Mouse (Mus musculus): ENCODE data around the gene Cyp2c29. TPM values are rescaled to one million over a fixed set of nuclear protein-coding genes. Genes with fewer than 3 reads are reported as not detected.
"Not testable (repeated sequence)": the region's sequence is repeated elsewhere in the genome, so short reads cannot be mapped to it uniquely, and the experiment has no call there.

The Cyp2c29 gene
- polyA plus RNA-seq (2015; fragmentation: Nextera tagmentation; extraction: Ambion mirVana): not detected in 2 replicates

DNA sequence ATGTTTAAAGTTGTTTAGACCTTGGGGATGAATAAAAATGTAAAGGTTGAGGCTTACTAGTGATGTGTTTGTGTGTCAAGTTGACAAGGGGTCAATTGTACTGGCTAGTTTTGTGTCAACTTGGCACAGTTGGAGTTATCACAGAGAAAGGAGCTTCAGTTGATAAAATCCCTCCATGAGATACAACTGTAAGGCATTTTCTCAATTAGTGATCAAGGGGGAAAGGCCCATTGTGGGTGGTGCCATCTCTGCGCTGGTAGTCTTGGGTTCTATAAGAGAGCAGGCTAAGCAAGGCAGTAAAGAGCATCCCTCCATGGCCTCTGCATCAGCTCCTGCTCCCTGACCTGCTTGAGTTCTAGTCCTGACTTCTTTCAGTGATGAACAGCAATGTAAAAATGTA lies at the start of gene Cyp2c29:
Gene Cyp2c29 (plus strand): TSS at position 301 of the 400 bp plus-strand sequence.
- not testable (repeated sequence) for H3K4me3 ChIP-seq (ENCODE audit: low read length); H3K27me3 ChIP-seq (replicated peaks; ENCODE audit: control insufficient read depth, insufficient read depth, low read length); H3K4me1 ChIP-seq (ENCODE audit: control insufficient read depth, insufficient read depth, low read depth, low read length); H3K27ac ChIP-seq (ENCODE audit: low read depth, low read length); H3K9ac ChIP-seq (ENCODE audit: low read depth, low read length); H3K9me3 ChIP-seq (ENCODE audit: control insufficient read depth, low read length); H3K36me3 ChIP-seq (ENCODE audit: control insufficient read depth, insufficient read depth, low read length); H3K4me2 ChIP-seq (ENCODE audit: low read length); ATAC-seq
- no CpG with 5 or more reads among the region's 1 CpGs for WGBS

DNA sequence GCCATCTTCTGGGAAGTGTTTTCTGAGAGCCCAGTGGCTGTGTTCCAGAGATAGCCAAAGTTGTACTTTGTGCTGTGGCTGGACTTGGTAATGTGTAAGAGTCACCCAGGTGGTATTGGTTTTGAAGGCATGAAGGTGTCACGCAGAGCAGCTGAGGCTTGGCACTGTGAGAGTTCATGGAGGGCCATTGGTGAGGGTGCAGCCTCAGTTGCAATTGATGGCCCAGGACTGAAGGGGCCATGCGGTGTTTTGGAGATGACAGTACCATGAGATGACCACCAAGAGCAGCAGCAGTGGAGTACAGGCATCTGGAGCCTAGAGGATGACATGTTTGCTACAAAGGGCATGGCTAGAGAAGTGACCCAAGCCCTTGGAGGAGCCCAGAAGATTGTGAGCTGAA lies 2.2 kb upstream of the Cyp2c29 start:
- H3K4me1 ChIP-seq (ENCODE audit: control insufficient read depth, insufficient read depth, low read depth, low read length): not testable (repeated sequence)

DNA sequence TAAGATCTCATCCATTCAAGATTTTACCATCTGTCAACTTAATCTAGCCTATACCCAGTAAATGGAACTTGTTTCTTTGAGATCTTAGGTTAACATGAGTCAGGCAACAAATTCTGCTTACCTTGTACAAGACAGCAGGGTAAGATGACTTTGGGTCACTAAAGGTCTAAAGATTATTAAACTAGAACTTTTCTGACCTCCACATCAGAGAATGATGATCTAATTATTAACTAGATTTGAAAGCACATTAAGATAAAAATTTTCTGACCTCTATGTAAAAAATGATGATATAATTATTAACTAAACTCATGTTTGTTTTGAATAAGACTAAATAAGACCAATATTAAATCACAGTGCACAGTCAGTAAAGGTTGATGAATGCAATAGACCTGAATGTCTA lies 13.6 kb downstream of the Cyp2c29 start:
- Histone ChIP-seq H3K4me2 (ENCODE audit: low read length) (no peak overlapping the region), H3K27ac (ENCODE audit: low read depth, low read length) (no peak overlapping the region), H3K4me3 (ENCODE audit: low read length) (no peak overlapping the region), H3K9ac (ENCODE audit: low read depth, low read length) (no peak overlapping the region), H3K36me3 (ENCODE audit: control insufficient read depth, insufficient read depth, low read length) (no peaks in the 10 kb centered on the region), H3K4me1 (ENCODE audit: control insufficient read depth, insufficient read depth, low read depth, low read length) (no peaks in the 10 kb centered on the region), H3K27me3 (replicated peaks; ENCODE audit: control insufficient read depth, insufficient read depth, low read length) (no peaks in the 10 kb centered on the region), H3K9me3 (ENCODE audit: control insufficient read depth, low read length) (peaks cover 4% of the 10 kb centered on the region; the same call in 1 of the 2 replicates)
- no peak for ATAC-seq

More for the DNA sequence above, 2.2 kb upstream of the Cyp2c29 start:
- H3K9me3 ChIP-seq (ENCODE audit: control insufficient read depth, low read length); H3K27me3 ChIP-seq (replicated peaks; ENCODE audit: control insufficient read depth, insufficient read depth, low read length); ATAC-seq; H3K4me3 ChIP-seq (ENCODE audit: low read length); H3K9ac ChIP-seq (ENCODE audit: low read depth, low read length); H3K36me3 ChIP-seq (ENCODE audit: control insufficient read depth, insufficient read depth, low read length); H3K4me2 ChIP-seq (ENCODE audit: low read length); H3K27ac ChIP-seq (ENCODE audit: low read depth, low read length): not testable (repeated sequence)
- WGBS: 71% methylated on average over 2 of the region's 2 CpGs

DNA sequence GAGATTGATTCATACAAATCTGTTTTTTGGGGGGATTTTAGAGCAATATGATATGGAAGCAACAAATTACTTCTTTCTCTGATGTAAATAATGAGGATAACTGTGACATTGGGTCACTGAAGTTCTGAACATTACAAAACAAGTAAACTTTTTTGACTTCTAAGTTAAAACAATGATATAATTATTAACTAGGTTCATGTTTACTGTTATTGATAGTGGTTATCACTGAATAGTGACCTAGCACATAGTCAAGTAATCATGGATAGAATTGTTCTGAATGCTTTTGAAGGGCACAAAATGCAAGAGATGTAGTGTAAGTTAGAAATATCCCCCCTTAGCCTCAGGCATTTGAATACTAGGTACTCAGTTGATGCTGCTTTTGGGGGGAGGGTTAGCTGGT lies 16.4 kb downstream of the Cyp2c29 start:
- ATAC-seq: no peak
- Histone ChIP-seq H3K4me2 (ENCODE audit: low read length) (no peak overlapping the region), H3K9me3 (ENCODE audit: control insufficient read depth, low read length) (peaks cover 4% of the 10 kb centered on the region; the same call in 1 of the 2 replicates), H3K27ac (ENCODE audit: low read depth, low read length) (no peak overlapping the region), H3K27me3 (replicated peaks; ENCODE audit: control insufficient read depth, insufficient read depth, low read length) (no peaks in the 10 kb centered on the region), H3K4me1 (ENCODE audit: control insufficient read depth, insufficient read depth, low read depth, low read length) (no peaks in the 10 kb centered on the region), H3K36me3 (ENCODE audit: control insufficient read depth, insufficient read depth, low read length) (no peaks in the 10 kb centered on the region), H3K4me3 (ENCODE audit: low read length) (no peak overlapping the region), H3K9ac (ENCODE audit: low read depth, low read length) (no peak overlapping the region)

DNA sequence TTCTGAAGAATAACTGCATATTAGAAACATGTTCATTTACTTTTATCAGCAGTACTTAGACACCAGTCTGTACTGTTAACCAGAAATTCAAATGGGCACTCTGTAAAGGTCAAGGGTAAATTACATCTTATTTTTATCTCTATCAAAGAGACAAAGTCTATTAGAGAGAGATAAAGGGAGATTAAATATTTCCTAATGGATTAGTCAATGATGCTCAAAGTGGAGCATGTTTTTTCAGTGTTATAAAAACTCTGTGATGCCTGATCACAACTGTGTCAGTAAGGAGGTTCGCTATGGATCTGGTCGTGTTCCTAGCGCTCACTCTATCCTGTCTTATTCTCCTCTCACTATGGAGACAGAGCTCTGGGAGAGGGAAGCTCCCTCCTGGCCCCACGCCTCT lies 17.6 kb downstream of the Cyp2c29 start:
- ATAC-seq: no peak
- 84% methylated on average over 4 of the region's 4 CpGs for WGBS
- H3K27ac ChIP-seq (ENCODE audit: low read depth, low read length): no peak overlapping the region

DNA sequence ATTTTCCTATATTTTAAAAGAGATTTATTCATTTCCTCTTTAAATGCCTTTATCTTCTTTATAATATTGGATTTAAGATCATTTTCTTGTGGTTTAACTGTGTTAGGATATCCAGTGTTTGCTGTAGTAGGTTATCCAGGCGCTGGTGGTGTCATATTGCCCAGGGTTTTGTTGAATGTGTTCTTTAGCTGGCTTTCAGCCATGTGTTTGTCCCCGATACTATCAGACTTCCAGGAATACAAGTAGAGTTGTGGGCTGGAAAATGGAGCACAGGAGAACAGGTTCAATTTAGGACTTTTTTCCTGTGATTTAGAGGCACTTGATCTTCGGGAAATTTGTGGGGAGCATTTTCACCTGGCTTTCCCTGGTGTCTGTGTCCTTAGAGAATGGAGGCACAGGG lies 19.8 kb downstream of the Cyp2c29 start:
- Histone ChIP-seq H3K27me3 (replicated peaks; ENCODE audit: control insufficient read depth, insufficient read depth, low read length) (no peaks in the 10 kb centered on the region), H3K4me3 (ENCODE audit: low read length) (no peak overlapping the region), H3K9me3 (ENCODE audit: control insufficient read depth, low read length) (peaks cover 4% of the 10 kb centered on the region; the same call in 1 of the 2 replicates), H3K36me3 (ENCODE audit: control insufficient read depth, insufficient read depth, low read length) (no peaks in the 10 kb centered on the region), H3K9ac (ENCODE audit: low read depth, low read length) (no peak overlapping the region), H3K4me1 (ENCODE audit: control insufficient read depth, insufficient read depth, low read depth, low read length) (no peaks in the 10 kb centered on the region), H3K27ac (ENCODE audit: low read depth, low read length) (no peak overlapping the region), H3K4me2 (ENCODE audit: low read length) (no peak overlapping the region)
- no peak for ATAC-seq
- 73% methylated on average over 3 of the region's 3 CpGs for WGBS

More for the DNA sequence above, 17.6 kb downstream of the Cyp2c29 start:
- no peak overlapping the region for H3K4me3 ChIP-seq (ENCODE audit: low read length)
- H3K4me1 ChIP-seq (ENCODE audit: control insufficient read depth, insufficient read depth, low read depth, low read length): no peaks in the 10 kb centered on the region
- H3K27me3 ChIP-seq (replicated peaks; ENCODE audit: control insufficient read depth, insufficient read depth, low read length): no peaks in the 10 kb centered on the region
- no peak overlapping the region for H3K4me2 ChIP-seq (ENCODE audit: low read length)
- peaks cover 4% of the 10 kb centered on the region; the same call in 1 of the 2 replicates for H3K9me3 ChIP-seq (ENCODE audit: control insufficient read depth, low read length)
- no peak overlapping the region for H3K9ac ChIP-seq (ENCODE audit: low read depth, low read length)
- no peaks in the 10 kb centered on the region for H3K36me3 ChIP-seq (ENCODE audit: control insufficient read depth, insufficient read depth, low read length)

Other genes starting within 250 kb of the Cyp2c29 start
- 0.08 TPM in 1 of 2 replicates, not detected in the other for gene Cyp2c65, start 208.4 kb upstream of the Cyp2c29 start, polyA plus RNA-seq (2015; fragmentation: Nextera tagmentation; extraction: Ambion mirVana)
- gene Cyp2c66, start 155.5 kb upstream of the Cyp2c29 start, polyA plus RNA-seq (2015; fragmentation: Nextera tagmentation; extraction: Ambion mirVana): not detected in 2 replicates
- gene Cyp2c38, start 193.7 kb downstream of the Cyp2c29 start, polyA plus RNA-seq (2015; fragmentation: Nextera tagmentation; extraction: Ambion mirVana): not detected in 2 replicates
- not detected in 2 replicates for gene Cyp2c39, start 241.5 kb downstream of the Cyp2c29 start, polyA plus RNA-seq (2015; fragmentation: Nextera tagmentation; extraction: Ambion mirVana)

Measured in hindbrain, embryonic 16.5 days (tissue).